Mouse (Mus musculus) kidney, adult 9 months (tissue): ENCODE data around the gene Gm28919.
"Not testable (repeated sequence)": the region's sequence is repeated elsewhere in the genome, so short reads cannot be mapped to it uniquely, and the experiment has no call there.

ENCODE experiments used
- DNase-seq: peaks from one replicate; pipeline ENCODE4 v3.0.0; 2022

Gm28919 gene

DNA sequence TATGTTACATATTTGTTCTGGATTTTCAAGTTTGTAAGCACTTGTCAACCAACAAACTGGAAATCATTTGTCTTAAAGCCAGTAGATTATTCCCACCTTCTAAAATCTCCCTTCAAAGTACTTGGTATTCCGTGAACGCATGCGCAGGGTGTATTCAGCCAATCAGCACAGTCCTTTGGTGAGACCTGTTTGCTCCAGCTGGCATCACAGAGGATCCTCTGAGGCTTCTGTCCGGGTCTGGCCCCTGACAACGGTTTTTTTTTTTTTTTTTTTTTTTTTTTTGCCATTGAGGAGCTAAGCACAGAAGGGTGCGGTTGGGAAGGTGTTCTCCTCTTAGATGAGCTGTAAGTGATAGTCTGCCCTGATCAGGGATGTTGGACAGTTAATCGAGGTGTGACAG lies at the start of gene Gm28919:
TSS of gene Gm28919 (plus strand) at position 301 of the 400 bp plus-strand sequence.
- DNase-seq = not testable (repeated sequence)
